Mouse (Mus musculus): ENCODE data around the gene Mycbp2.

- TF ChIP-seq POLR2A (IDR thresholded peaks at IDR 0.05; ENCODE audit: insufficient read depth, low read depth, low read length) (no peak), EP300 (IDR thresholded peaks at IDR 0.05; ENCODE audit: insufficient read depth, low read depth, low read length) (no peak)
Measured at GRCm38 (mm10) chr14:103093236-103093635, 253.4 kb downstream of the Mycbp2 start.

Data from heart, adult 2 months (tissue).